ENCODE assay signal across 20 mouse cellular contexts in genomic region chr19:32989346-32989745, GRCm38 (mm10).
"Had no signal": no experiment of that assay in that cellular context is flagged by ENCODE, and none has a peak within 500 bp of the region (broad histone marks: within the 10 kb centered on the region; RNA-seq: fewer than 3 reads in every experiment).

No protein-coding gene starts in this region.

- DNase-seq: layer of hippocampus, adult 9-11 months; liver; lung, adult 18-20 months; lung, postnatal 10 days; lung, postnatal 36 days; midbrain, embryonic 14.5 days; right cerebral cortex, postnatal 25 days; spleen, adult 18-20 months; thymus, adult 18-20 months; thymus, postnatal 36 days had no signal

- H3K4me3 ChIP-seq: layer of hippocampus, adult 2 months; limb, embryonic 10.5 days; limb, embryonic 13.5 days; liver, embryonic 12.5 days; liver, embryonic 15.5 days; lung, embryonic 15.5 days; neural tube, embryonic 12.5 days; neural tube, embryonic 15.5 days had no signal

- H3K36me3 ChIP-seq: limb, embryonic 10.5 days; limb, embryonic 13.5 days; liver, embryonic 12.5 days; liver, embryonic 15.5 days; lung, embryonic 15.5 days; neural tube, embryonic 12.5 days; neural tube, embryonic 15.5 days had no signal

- ATAC-seq: intestine, postnatal 0 days; liver, embryonic 12.5 days had no signal

- H3K4me1 ChIP-seq: limb, embryonic 10.5 days; limb, embryonic 13.5 days; liver, embryonic 12.5 days; liver, embryonic 15.5 days; lung, embryonic 15.5 days; neural tube, embryonic 12.5 days; neural tube, embryonic 15.5 days had no signal

- H3K27me3 ChIP-seq: limb, embryonic 13.5 days; liver, embryonic 12.5 days; liver, embryonic 15.5 days; lung, embryonic 15.5 days; neural tube, embryonic 12.5 days; neural tube, embryonic 15.5 days had no signal

- H3K27ac ChIP-seq: kidney, postnatal 0 days; layer of hippocampus, adult 2 months; limb, embryonic 10.5 days; limb, embryonic 13.5 days; liver, embryonic 12.5 days; liver, embryonic 15.5 days; lung, embryonic 15.5 days; neural tube, embryonic 12.5 days; neural tube, embryonic 15.5 days had no signal
